Mouse (Mus musculus): ENCODE results near the gene Ccl6. TPM values are rescaled to one million over a fixed set of nuclear protein-coding genes. Genes with fewer than 3 reads are reported as not detected.

Ccl6 gene
- polyA plus RNA-seq, 1 experiment: 12.5 TPM

GRCm38 (mm10) chr11:83567311-83567710 lies 25.6 kb downstream of the Ccl6 start:
- 79% methylated on average over 7 of the region's 7 CpGs for WGBS
- Histone ChIP-seq H3K36me3 (ENCODE audit: control insufficient read depth, insufficient read depth, low read length) (no peaks in the 10 kb centered on the region), H3K4me1 (ENCODE audit: control insufficient read depth, insufficient read depth, insufficient read length) (peaks cover 11% of the 10 kb centered on the region; the same call in 1 of the 2 replicates), H3K27me3 (ENCODE audit: control insufficient read depth, insufficient read depth, low read length) (no peaks in the 10 kb centered on the region), H3K27ac (ENCODE audit: insufficient read depth, low read length) (no peak overlapping the region), H3K4me3 (ENCODE audit: extremely low read depth, insufficient read depth, insufficient read length) (no peak overlapping the region)
- no peak for TF ChIP-seq POLR2A (IDR thresholded peaks at IDR 0.05; ENCODE audit: low read depth, low read length)
- DNase-seq (ENCODE audit: low read depth in 1 of 2, low spot score in 2 of 2): no peak

GRCm38 (mm10) chr11:83566617-83567016 lies 26.3 kb downstream of the Ccl6 start:
- DNase-seq (ENCODE audit: low read depth in 1 of 2, low spot score in 2 of 2): no peak
- no peak overlapping the region for H3K27ac ChIP-seq (ENCODE audit: insufficient read depth, low read length)
- H3K4me1 ChIP-seq (ENCODE audit: control insufficient read depth, insufficient read depth, insufficient read length): peaks cover 12% of the 10 kb centered on the region; the same call in 1 of the 2 replicates
- TF ChIP-seq CTCF (IDR thresholded peaks at IDR 0.05; ENCODE audit: extremely low read depth, insufficient read depth, insufficient read length, insufficient replicate concordance) (no peak), POLR2A (IDR thresholded peaks at IDR 0.05; ENCODE audit: low read depth, low read length) (no peak)
- H3K4me3 ChIP-seq (ENCODE audit: extremely low read depth, insufficient read depth, insufficient read length): no peak overlapping the region
- no peaks in the 10 kb centered on the region for H3K27me3 ChIP-seq (ENCODE audit: control insufficient read depth, insufficient read depth, low read length)
- H3K36me3 ChIP-seq (ENCODE audit: control insufficient read depth, insufficient read depth, low read length): no peaks in the 10 kb centered on the region

- Histone ChIP-seq H3K4me1 (ENCODE audit: control insufficient read depth, insufficient read depth, insufficient read length) (peaks cover 14% of the 10 kb centered on the region), H3K27ac (ENCODE audit: insufficient read depth, low read length) (no peak overlapping the region), H3K27me3 (ENCODE audit: control insufficient read depth, insufficient read depth, low read length) (no peaks in the 10 kb centered on the region), H3K36me3 (ENCODE audit: control insufficient read depth, insufficient read depth, low read length) (no peaks in the 10 kb centered on the region), H3K4me3 (ENCODE audit: extremely low read depth, insufficient read depth, insufficient read length) (no peak overlapping the region)
- no peak for TF ChIP-seq POLR2A (IDR thresholded peaks at IDR 0.05; ENCODE audit: low read depth, low read length)
- no peak for TF ChIP-seq CTCF (IDR thresholded peaks at IDR 0.05; ENCODE audit: extremely low read depth, insufficient read depth, insufficient read length, insufficient replicate concordance)
- DNase-seq (ENCODE audit: low read depth in 1 of 2, low spot score in 2 of 2): no peak
- 70% methylated on average over 2 of the region's 2 CpGs for WGBS
These were observed 29.1 kb downstream of the Ccl6 start for GRCm38 (mm10) chr11:83563754-83564153.

- no peaks in the 10 kb centered on the region for H3K27me3 ChIP-seq (ENCODE audit: control insufficient read depth, insufficient read depth, low read length)
- H3K4me3 ChIP-seq (ENCODE audit: extremely low read depth, insufficient read depth, insufficient read length): no peak overlapping the region
- WGBS: 65% methylated on average over 6 of the region's 6 CpGs
- no peak overlapping the region for H3K27ac ChIP-seq (ENCODE audit: insufficient read depth, low read length)
- peaks cover 14% of the 10 kb centered on the region for H3K4me1 ChIP-seq (ENCODE audit: control insufficient read depth, insufficient read depth, insufficient read length)
- no peaks in the 10 kb centered on the region for H3K36me3 ChIP-seq (ENCODE audit: control insufficient read depth, insufficient read depth, low read length)
- TF ChIP-seq POLR2A (IDR thresholded peaks at IDR 0.05; ENCODE audit: low read depth, low read length): no peak
- no peak for TF ChIP-seq CTCF (IDR thresholded peaks at IDR 0.05; ENCODE audit: extremely low read depth, insufficient read depth, insufficient read length, insufficient replicate concordance)
- no peak for DNase-seq (ENCODE audit: low read depth in 1 of 2, low spot score in 2 of 2)
These were observed 30.5 kb downstream of the Ccl6 start for GRCm38 (mm10) chr11:83562311-83562887.

- TF ChIP-seq POLR2A (IDR thresholded peaks at IDR 0.05; ENCODE audit: low read depth, low read length) (no peak), CTCF (IDR thresholded peaks at IDR 0.05; ENCODE audit: extremely low read depth, insufficient read depth, insufficient read length, insufficient replicate concordance) (no peak)
- 0 out of 2 replicates have a peak overlapping the region, but pooled peaks have one; percentile 20 for H3K27ac ChIP-seq (ENCODE audit: insufficient read depth, low read length)
- WGBS: 35% methylated on average over 6 of the region's 6 CpGs
- DNase-seq (ENCODE audit: low read depth in 1 of 2, low spot score in 2 of 2): peak; percentile 28 to 44
- H3K4me3 ChIP-seq (ENCODE audit: extremely low read depth, insufficient read depth, insufficient read length): no peak overlapping the region
- peaks cover 20% of the 10 kb centered on the region for H3K4me1 ChIP-seq (ENCODE audit: control insufficient read depth, insufficient read depth, insufficient read length)
- no peaks in the 10 kb centered on the region for H3K36me3 ChIP-seq (ENCODE audit: control insufficient read depth, insufficient read depth, low read length)
- no peaks in the 10 kb centered on the region for H3K27me3 ChIP-seq (ENCODE audit: control insufficient read depth, insufficient read depth, low read length)
These were observed 32.5 kb downstream of the Ccl6 start for GRCm38 (mm10) chr11:83560405-83560804.

- peaks cover 15% of the 10 kb centered on the region for H3K4me1 ChIP-seq (ENCODE audit: control insufficient read depth, insufficient read depth, insufficient read length)
- H3K27ac ChIP-seq (ENCODE audit: insufficient read depth, low read length): no peak overlapping the region
- TF ChIP-seq POLR2A (IDR thresholded peaks at IDR 0.05; ENCODE audit: low read depth, low read length): no peak
- no peak for TF ChIP-seq CTCF (IDR thresholded peaks at IDR 0.05; ENCODE audit: extremely low read depth, insufficient read depth, insufficient read length, insufficient replicate concordance)
- no peaks in the 10 kb centered on the region for H3K36me3 ChIP-seq (ENCODE audit: control insufficient read depth, insufficient read depth, low read length)
- 51% methylated on average over 10 of the region's 10 CpGs for WGBS
- H3K4me3 ChIP-seq (ENCODE audit: extremely low read depth, insufficient read depth, insufficient read length): no peak overlapping the region
- no peak for DNase-seq (ENCODE audit: low read depth in 1 of 2, low spot score in 2 of 2)
- H3K27me3 ChIP-seq (ENCODE audit: control insufficient read depth, insufficient read depth, low read length): no peaks in the 10 kb centered on the region
These were observed 35.8 kb downstream of the Ccl6 start for GRCm38 (mm10) chr11:83557074-83557473.

- 31% methylated on average over 8 of the region's 8 CpGs for WGBS
- no peak for DNase-seq (ENCODE audit: low read depth in 1 of 2, low spot score in 2 of 2)
- Histone ChIP-seq H3K36me3 (ENCODE audit: control insufficient read depth, insufficient read depth, low read length) (no peaks in the 10 kb centered on the region), H3K27me3 (ENCODE audit: control insufficient read depth, insufficient read depth, low read length) (no peaks in the 10 kb centered on the region), H3K27ac (ENCODE audit: insufficient read depth, low read length) (no peak overlapping the region), H3K4me3 (ENCODE audit: extremely low read depth, insufficient read depth, insufficient read length) (no peak overlapping the region), H3K4me1 (ENCODE audit: control insufficient read depth, insufficient read depth, insufficient read length) (peaks cover 15% of the 10 kb centered on the region)
- TF ChIP-seq POLR2A (IDR thresholded peaks at IDR 0.05; ENCODE audit: low read depth, low read length): no peak
- no peak for TF ChIP-seq CTCF (IDR thresholded peaks at IDR 0.05; ENCODE audit: extremely low read depth, insufficient read depth, insufficient read length, insufficient replicate concordance)
These were observed 36.7 kb downstream of the Ccl6 start for GRCm38 (mm10) chr11:83556085-83556781.

Measured in spleen, adult 2 months (tissue).